Mouse (Mus musculus): ENCODE measurements around the gene Fkbp3.

Gene Fkbp3

DNA sequence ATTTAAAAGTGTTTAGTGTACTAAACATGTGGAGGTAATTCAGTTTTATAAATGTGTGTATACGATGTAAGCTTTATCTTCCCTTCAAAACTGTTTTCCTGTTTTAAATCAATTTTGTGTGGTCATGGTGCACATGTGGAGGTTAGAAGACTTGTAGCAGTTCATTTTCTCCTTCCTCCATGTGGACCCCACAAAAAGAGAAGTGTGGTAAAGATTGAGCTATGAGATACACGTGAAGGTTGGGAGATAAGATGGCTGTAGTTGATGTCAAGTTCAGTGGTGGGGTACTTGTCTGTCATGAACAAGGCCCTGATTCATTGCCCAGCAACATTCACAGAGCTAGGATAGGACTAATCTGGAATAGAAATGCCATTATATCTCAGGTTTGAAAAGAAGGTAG is 15.6 kb downstream of the Fkbp3 start:
- ChIA-PET CTCF (no interaction called here), POLR2A (interaction anchor here (0.6 to 9.4 kb wide), 17 partner anchors 8 to 76 kb away, joined by 3 to 91 read pairs (median 5); partner anchors contain the start of genes Fkbp3 (in 3 of the 4), Fancm (in 2 of the 4) and Prpf39 (in 2 of the 4))

DNA sequence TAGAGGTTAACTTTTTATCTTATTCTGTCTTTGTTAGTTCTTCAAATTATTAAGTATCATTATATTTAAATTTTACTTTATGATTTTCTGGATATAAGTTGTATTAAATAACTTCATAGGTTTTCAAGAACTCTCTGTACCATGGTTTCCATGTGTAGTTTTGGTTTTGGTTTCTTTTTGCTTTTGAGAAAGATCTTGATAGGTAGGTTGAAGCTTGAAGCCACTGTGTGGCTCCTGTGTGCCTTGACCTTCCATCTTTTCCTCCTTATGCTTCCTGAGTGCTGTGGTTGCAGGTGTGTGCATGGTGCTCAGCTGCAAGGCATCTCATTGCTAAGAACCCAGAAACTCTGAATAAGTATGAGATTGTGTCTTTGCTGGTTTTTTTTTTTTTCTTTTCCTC is 25.0 kb downstream of the Fkbp3 start:
- POLR2A ChIA-PET: interaction anchor here in 2 of 4 experiments (1.0 to 2.1 kb wide), 5 partner anchors 9 to 16 kb away, joined by 4 to 6 read pairs (median 5); partner anchors contain the start of gene Prpf39 (in 1 of the 2)
- CTCF ChIA-PET: no interaction called here

DNA sequence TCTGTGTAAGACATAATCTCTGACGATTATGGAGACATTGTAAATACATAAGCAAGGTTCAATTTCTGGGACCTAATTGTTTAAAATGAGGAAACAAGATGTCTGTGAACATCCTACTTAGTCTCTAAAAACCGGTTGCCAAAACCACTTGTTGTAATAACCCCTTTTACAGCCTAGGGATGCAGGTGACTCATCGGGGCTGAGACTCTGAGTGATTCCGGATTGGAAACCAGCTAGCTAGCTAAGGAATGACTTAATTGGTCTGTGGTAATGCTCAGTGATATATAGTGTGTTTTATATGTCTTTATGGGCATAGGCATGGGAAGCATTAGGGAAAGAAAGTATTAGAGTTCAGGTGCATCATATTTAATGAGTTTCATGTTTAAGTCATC is 36.3 kb downstream of the Fkbp3 start:
- CTCF ChIA-PET: interaction anchor here in 1 of 4 experiments (0.7 kb wide), 1 partner anchor 465 kb away, joined by 5 read pairs; no protein-coding TSS in a partner anchor
- POLR2A ChIA-PET: interaction anchor here in 3 of 4 experiments (0.5 to 8.7 kb wide), 26 partner anchors 8 to 78 kb away, joined by 3 to 91 read pairs (median 5); partner anchors contain the start of genes Fancm (in 2 of the 3), Fkbp3 (in 2 of the 3), Klhl28 (in 2 of the 3) and Togaram1 (in 2 of the 3)

DNA sequence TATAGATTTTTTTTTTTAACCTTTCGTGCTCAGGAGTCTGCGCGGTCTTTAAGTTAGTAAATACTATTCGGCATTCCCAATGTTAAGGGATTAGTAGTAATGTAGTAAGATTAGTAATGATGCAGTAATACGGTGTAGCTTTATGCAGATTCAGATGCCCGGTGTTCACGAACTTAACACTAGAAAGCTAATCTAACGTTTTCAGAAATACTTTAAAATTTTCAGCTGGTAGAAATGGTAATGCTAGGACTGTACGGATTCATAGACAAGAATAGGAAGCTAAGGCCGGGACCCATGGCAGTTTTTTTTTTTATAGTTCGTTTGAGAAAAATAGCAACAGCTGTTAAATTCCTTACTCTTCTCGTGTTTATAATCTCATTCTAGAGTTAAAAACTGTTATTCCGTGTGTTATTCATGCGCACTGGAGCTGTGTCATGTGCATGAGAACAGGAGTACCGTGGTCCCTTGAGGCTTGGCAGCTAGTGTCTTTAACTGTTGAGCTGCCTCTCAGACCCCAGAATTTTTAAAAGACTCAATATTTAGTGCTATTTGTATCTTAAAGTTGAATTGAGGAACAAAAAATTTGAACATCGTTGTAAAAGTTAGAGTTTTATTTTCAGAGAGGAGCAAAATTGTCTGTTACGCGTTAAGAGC is 36.8 kb downstream of the Fkbp3 start:
- ChIA-PET CTCF (interaction anchor here in 1 of 4 experiments (0.7 kb wide), 1 partner anchor 464 kb away, joined by 5 read pairs; no protein-coding TSS in a partner anchor), POLR2A (interaction anchor here (0.5 to 8.7 kb wide), 33 partner anchors 8 to 125 kb away, joined by 3 to 91 read pairs (median 5); partner anchors contain the start of genes Fancm (in 2 of the 4), Fkbp3 (in 2 of the 4), Klhl28 (in 2 of the 4) and Togaram1 (in 2 of the 4))

DNA sequence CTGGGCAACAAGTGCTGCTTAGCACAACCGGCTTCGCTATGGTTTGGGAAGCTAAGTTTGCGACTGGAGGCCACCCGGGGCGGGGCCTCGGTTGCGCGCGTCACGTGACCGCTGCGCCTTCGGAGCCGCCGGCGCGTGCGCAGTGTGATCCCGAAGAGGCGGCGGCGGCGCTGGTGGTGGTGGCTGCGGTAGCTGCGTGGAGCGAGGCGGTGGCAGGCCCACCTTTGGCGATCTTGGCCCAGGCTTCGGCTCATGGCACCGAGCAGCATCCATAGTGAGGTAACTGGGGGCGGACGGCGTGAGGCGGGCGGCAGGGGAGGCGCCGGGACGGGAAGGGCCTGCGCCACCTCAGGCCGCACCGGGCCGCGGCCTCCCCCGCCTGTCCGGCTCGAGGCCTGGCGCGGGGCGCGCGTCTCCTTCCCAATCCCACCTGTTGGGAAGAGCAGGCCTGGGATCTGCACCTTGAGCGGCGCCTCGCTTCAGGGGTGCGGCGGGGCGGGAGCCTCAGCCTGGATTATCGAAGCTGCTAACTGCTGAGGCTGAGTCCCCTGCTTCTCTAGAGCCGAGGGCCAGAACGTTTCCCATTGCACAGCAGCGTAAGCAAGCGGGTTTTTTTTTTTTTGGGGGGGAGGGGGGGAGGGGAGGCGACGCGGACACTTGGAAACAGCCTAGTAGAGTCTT is 37.5 kb downstream of the Fkbp3 start, which contains the start of gene Prpf39:
Gene Prpf39, plus strand, starts transcription at position 144 of the 681 bp plus-strand sequence.
- ChIA-PET CTCF (no interaction called here), POLR2A (interaction anchor here (0.5 to 8.7 kb wide), 34 partner anchors 9 to 136 kb away, joined by 3 to 91 read pairs (median 5); partner anchors contain the start of genes Fancm (in 2 of the 4), Fkbp3 (in 2 of the 4), Togaram1 (in 2 of the 4) and Gm527 (in 1 of the 4))

DNA sequence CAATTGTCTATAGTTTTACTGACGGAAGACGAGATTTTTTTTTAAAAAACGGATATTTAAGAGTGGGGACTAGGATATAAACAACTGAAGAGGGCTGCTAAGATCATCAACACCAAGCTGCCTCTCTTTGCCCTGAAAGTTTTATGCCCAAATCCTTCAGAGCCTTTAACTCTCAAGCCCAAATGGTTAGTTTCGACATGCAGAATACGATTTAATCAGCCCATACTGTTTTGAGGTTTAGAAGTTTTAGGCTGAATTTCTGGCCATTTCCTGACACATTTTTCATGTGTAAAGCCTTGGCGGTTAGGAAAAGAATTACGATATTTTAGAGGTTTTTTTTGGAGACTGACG is 38.0 kb downstream of the Fkbp3 start:
- ChIA-PET CTCF (no interaction called here), POLR2A (interaction anchor here in 2 of 4 experiments (0.9 to 8.7 kb wide), 20 partner anchors 9 to 137 kb away, joined by 3 to 91 read pairs (median 5); partner anchors contain the start of genes Fancm (in 2 of the 2), Fkbp3 (in 1 of the 2), Gm527 (in 1 of the 2) and Mis18bp1 (in 1 of the 2))

DNA sequence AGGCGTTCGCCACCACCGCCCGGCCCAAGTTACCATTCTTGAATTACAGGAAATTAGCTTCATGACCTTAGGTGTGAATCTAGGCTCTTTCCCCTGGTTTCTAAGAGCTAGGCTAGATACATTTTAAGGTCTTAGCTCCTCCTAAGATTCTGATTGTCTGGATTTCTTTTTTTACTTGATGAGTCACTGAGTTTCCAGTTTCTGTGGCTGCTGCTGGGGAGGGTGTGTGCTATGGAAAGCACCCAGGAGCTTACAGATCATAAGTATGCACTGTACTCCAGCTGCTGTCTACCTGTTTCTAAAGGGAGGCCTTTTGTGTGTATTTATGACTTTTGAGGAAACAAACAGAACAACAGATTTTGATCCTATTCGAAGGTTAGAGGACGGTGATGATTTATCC is 51.0 kb downstream of the Fkbp3 start:
- ChIA-PET CTCF (no interaction called here), POLR2A (interaction anchor here in 1 of 4 experiments (0.6 to 1.0 kb wide), 3 partner anchors 12 to 16 kb away, joined by 3 to 4 read pairs (median 3); partner anchors contain the start of gene Prpf39)

Measured in embryonic stem cell, embryonic (primary cell).